Mouse (Mus musculus): ENCODE measurements around the gene Ptges2.

- TF ChIP-seq CTCF (IDR thresholded peaks at IDR 0.05; ENCODE audit: control insufficient read depth, insufficient read depth, insufficient read length) (no peak), CEBPB (IDR thresholded peaks at IDR 0.05; ENCODE audit: low read depth) (no peak), FOSL1 (IDR thresholded peaks at IDR 0.05; ENCODE audit: insufficient read depth, low read length, poor library complexity, severe bottlenecking) (no peak), MYOD1 (IDR thresholded peaks at IDR 0.05; ENCODE audit: control insufficient read depth, insufficient read length, low read depth) (no peak), MAX (IDR thresholded peaks at IDR 0.05) (peak; percentile 58)
Observed at GRCm38 (mm10) chr2:32450881-32451844, 55.5 kb downstream of the Ptges2 start, which contains the start of gene Slc25a25.
